Mouse (Mus musculus): Measurements from ENCODE around the gene Zfp750.

Gene Zfp750

GRCm38 (mm10) chr11:121474831-121475230 lies 44.3 kb downstream of the Zfp750 start:
- no peak for DNase-seq (ENCODE audit: low spot score)

- no peak for DNase-seq (ENCODE audit: low spot score)
These were observed 51.7 kb downstream of the Zfp750 start for GRCm38 (mm10) chr11:121467408-121467807.
